Mouse (Mus musculus): ENCODE results near the gene Cdk6. TPM values are rescaled to one million over a fixed set of nuclear protein-coding genes. Genes with fewer than 3 reads are reported as not detected.
"Not testable (repeated sequence)": the region's sequence is repeated elsewhere in the genome, so short reads cannot be mapped to it uniquely, and the experiment has no call there.

Gene Cdk6
- polyA plus RNA-seq, 1 experiment: 42.2 TPM

- DNase-seq: no peak
- TF ChIP-seq CTCF (IDR thresholded peaks at IDR 0.05; ENCODE audit: borderline replicate concordance, control insufficient read depth, extremely low read depth, insufficient read depth, low read length, poor library complexity) (no peak), POLR2A (IDR thresholded peaks at IDR 0.05; ENCODE audit: control insufficient read depth, extremely low read depth, insufficient read depth, low read length, poor library complexity) (no peak)
- no peaks in the 10 kb centered on the region for H3K4me1 ChIP-seq (replicated peaks; ENCODE audit: control insufficient read depth, insufficient read depth, low read length)
- H3K27me3 ChIP-seq (ENCODE audit: control insufficient read depth, insufficient read depth, low read length): no peaks in the 10 kb centered on the region
- H3K36me3 ChIP-seq (ENCODE audit: control insufficient read depth, insufficient read depth, low read length): no peaks in the 10 kb centered on the region
- no peak overlapping the region for H3K27ac ChIP-seq (ENCODE audit: control insufficient read depth, insufficient read depth, low read length)
- WGBS: 87% methylated on average over 1 of the region's 1 CpGs
- H3K4me3 ChIP-seq (ENCODE audit: control insufficient read depth, insufficient read depth, low read length): no peak overlapping the region
These were observed 11.9 kb upstream of the Cdk6 start for GRCm38 (mm10) chr5:3329361-3329760.

GRCm38 (mm10) chr5:3330932-3331331, 10.4 kb upstream of the Cdk6 start:
- no peak for TF ChIP-seq CTCF (IDR thresholded peaks at IDR 0.05; ENCODE audit: borderline replicate concordance, control insufficient read depth, extremely low read depth, insufficient read depth, low read length, poor library complexity)
- no peak for TF ChIP-seq POLR2A (IDR thresholded peaks at IDR 0.05; ENCODE audit: control insufficient read depth, extremely low read depth, insufficient read depth, low read length, poor library complexity)
- Histone ChIP-seq H3K36me3 (ENCODE audit: control insufficient read depth, insufficient read depth, low read length) (no peaks in the 10 kb centered on the region), H3K27ac (ENCODE audit: control insufficient read depth, insufficient read depth, low read length) (no peak overlapping the region), H3K27me3 (ENCODE audit: control insufficient read depth, insufficient read depth, low read length) (no peaks in the 10 kb centered on the region), H3K4me1 (replicated peaks; ENCODE audit: control insufficient read depth, insufficient read depth, low read length) (no peaks in the 10 kb centered on the region), H3K4me3 (ENCODE audit: control insufficient read depth, insufficient read depth, low read length) (no peak overlapping the region)
- DNase-seq: no peak
- 90% methylated on average over 3 of the region's 3 CpGs for WGBS

- not testable (repeated sequence) for H3K4me3 ChIP-seq (ENCODE audit: control insufficient read depth, insufficient read depth, low read length); H3K27ac ChIP-seq (ENCODE audit: control insufficient read depth, insufficient read depth, low read length); DNase-seq; H3K4me1 ChIP-seq (replicated peaks; ENCODE audit: control insufficient read depth, insufficient read depth, low read length); H3K27me3 ChIP-seq (ENCODE audit: control insufficient read depth, insufficient read depth, low read length); H3K36me3 ChIP-seq (ENCODE audit: control insufficient read depth, insufficient read depth, low read length)
- 94% methylated on average over 4 of the region's 4 CpGs for WGBS
These were observed 8.3 kb upstream of the Cdk6 start for GRCm38 (mm10) chr5:3333019-3333418.

GRCm38 (mm10) chr5:3340340-3341058, 786 bp upstream of the Cdk6 start:
- Histone ChIP-seq H3K27ac (ENCODE audit: control insufficient read depth, insufficient read depth, low read length) (peak overlapping the region; percentile 76), H3K4me3 (ENCODE audit: control insufficient read depth, insufficient read depth, low read length) (peak overlapping the region; percentile 82)
- H3K36me3 ChIP-seq (ENCODE audit: control insufficient read depth, insufficient read depth, low read length); H3K4me1 ChIP-seq (replicated peaks; ENCODE audit: control insufficient read depth, insufficient read depth, low read length); H3K27me3 ChIP-seq (ENCODE audit: control insufficient read depth, insufficient read depth, low read length): not testable (repeated sequence)
- DNase-seq: peak; percentile 28
- WGBS: 1% methylated on average over 15 of the region's 15 CpGs

GRCm38 (mm10) chr5:3341931-3342770, 866 bp downstream of the Cdk6 start:
- peak; percentile 66 for DNase-seq
- no peaks in the 10 kb centered on the region for H3K27me3 ChIP-seq (ENCODE audit: control insufficient read depth, insufficient read depth, low read length)
- WGBS: under 1% methylated on average over 60 of the region's 60 CpGs

GRCm38 (mm10) chr5:3342771-3343565, 1.7 kb downstream of the Cdk6 start:
- H3K27me3 ChIP-seq (ENCODE audit: control insufficient read depth, insufficient read depth, low read length): no peaks in the 10 kb centered on the region
- under 1% methylated on average over 46 of the region's 46 CpGs for WGBS
- DNase-seq: peak; percentile 58
- H3K27ac ChIP-seq (ENCODE audit: control insufficient read depth, insufficient read depth, low read length): peak overlapping the region; percentile 76; the same call in 1 of the 2 replicates
- no peaks in the 10 kb centered on the region for H3K36me3 ChIP-seq (ENCODE audit: control insufficient read depth, insufficient read depth, low read length)
- TF ChIP-seq POLR2A (IDR thresholded peaks at IDR 0.05; ENCODE audit: control insufficient read depth, extremely low read depth, insufficient read depth, low read length, poor library complexity): no peak
- TF ChIP-seq CTCF (IDR thresholded peaks at IDR 0.05; ENCODE audit: borderline replicate concordance, control insufficient read depth, extremely low read depth, insufficient read depth, low read length, poor library complexity): no peak
- peak overlapping the region; percentile 82 for H3K4me3 ChIP-seq (ENCODE audit: control insufficient read depth, insufficient read depth, low read length)
- H3K4me1 ChIP-seq (replicated peaks; ENCODE audit: control insufficient read depth, insufficient read depth, low read length): no peaks in the 10 kb centered on the region

More at GRCm38 (mm10) chr5:3341931-3342770, 866 bp downstream of the Cdk6 start:
- Histone ChIP-seq H3K4me3 (ENCODE audit: control insufficient read depth, insufficient read depth, low read length) (peak overlapping the region; percentile 82), H3K27ac (ENCODE audit: control insufficient read depth, insufficient read depth, low read length) (peak overlapping the region; percentile 76), H3K4me1 (replicated peaks; ENCODE audit: control insufficient read depth, insufficient read depth, low read length) (no peaks in the 10 kb centered on the region), H3K36me3 (ENCODE audit: control insufficient read depth, insufficient read depth, low read length) (no peaks in the 10 kb centered on the region)
- TF ChIP-seq POLR2A (IDR thresholded peaks at IDR 0.05; ENCODE audit: control insufficient read depth, extremely low read depth, insufficient read depth, low read length, poor library complexity) (no peak; the same call in 1 of the 2 replicates), CTCF (IDR thresholded peaks at IDR 0.05; ENCODE audit: borderline replicate concordance, control insufficient read depth, extremely low read depth, insufficient read depth, low read length, poor library complexity) (0 out of 2 replicates have a peak, but pooled peaks have one; percentile 9)

All from thymus, adult 2 months (tissue).